Comparison of ENCODE assay signal across 31 mouse cellular contexts in the genomic region with DNA sequence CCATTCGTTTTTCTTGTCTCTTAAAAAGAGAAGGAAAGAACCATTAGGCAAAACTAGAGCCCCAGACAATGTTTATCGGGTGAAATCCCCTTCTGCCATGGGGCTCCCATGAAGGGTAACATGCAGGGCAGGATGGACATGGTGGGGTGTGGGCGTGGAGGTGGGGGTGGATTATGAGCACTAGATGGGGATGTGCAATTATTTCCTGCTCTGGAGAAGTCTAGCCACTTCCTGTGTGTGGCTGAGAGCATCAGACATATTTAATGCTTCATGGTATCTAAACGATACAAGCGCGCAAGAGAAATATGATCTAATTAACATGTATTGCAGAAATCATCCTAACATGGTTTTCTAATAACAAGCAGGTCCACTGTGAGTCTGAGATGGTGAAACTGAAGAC.
DNase-seq lines count a peak whose midpoint lies in the region; ATAC-seq and TF ChIP-seq lines count a peak whose summit lies in the region.
"Had no signal": no experiment of that assay in that cellular context is flagged by ENCODE, and none has a peak within 500 bp of the region (broad histone marks: within the 10 kb centered on the region; RNA-seq: fewer than 3 reads in every experiment).

No protein-coding gene starts in this region.

- no peaks in the 10 kb centered on the region for H3K36me3 ChIP-seq in heart, embryonic 12.5 days
- H3K36me3 ChIP-seq in CH12.LX (replicated peaks in 1 of 2; ENCODE audit: control insufficient read depth in 1 of 2, insufficient read depth in 1 of 2, low read length in 1 of 2) = no peaks in the 10 kb centered on the region
- H3K36me3 ChIP-seq: embryonic facial prominence, embryonic 12.5 days; heart, embryonic 15.5 days; hindbrain, embryonic 12.5 days; limb, embryonic 13.5 days; liver, embryonic 12.5 days; midbrain, embryonic 15.5 days; neural tube, embryonic 12.5 days had no signal

- H3K4me3 ChIP-seq in heart, embryonic 12.5 days = no peak overlapping the region
- no peak overlapping the region for H3K4me3 ChIP-seq in CH12.LX (replicated peaks in 1 of 3; ENCODE audit: low read depth in 2 of 3, low read length in 2 of 3, poor library complexity in 1 of 3)
- H3K4me3 ChIP-seq: embryonic facial prominence, embryonic 12.5 days; heart, embryonic 15.5 days; hindbrain, embryonic 12.5 days; limb, embryonic 13.5 days; liver, embryonic 12.5 days; midbrain, embryonic 15.5 days; neural tube, embryonic 12.5 days had no signal

- in situ Hi-C loops in CH12.LX (cut with MboI; ENCODE audit: low pct_ligation_motif_present, low pct_unique_long_range_greater_than_20kb, low sequenced_read_pairs) = no loop called here

- H3K4me1 ChIP-seq in heart, embryonic 12.5 days (replicated peaks) = no peaks in the 10 kb centered on the region
- peaks cover 0 to 16% of the 10 kb centered on the region in 2 experiments; a peak in 3 of 4 replicates for H3K4me1 ChIP-seq in CH12.LX (ENCODE audit: control insufficient read depth in 1 of 2, insufficient read depth in 2 of 2)
- H3K4me1 ChIP-seq: embryonic facial prominence, embryonic 12.5 days; heart, embryonic 15.5 days; hindbrain, embryonic 12.5 days; liver, embryonic 12.5 days; midbrain, embryonic 15.5 days; neural tube, embryonic 12.5 days had no signal

- TF ChIP-seq POLR2A in CH12.LX (IDR thresholded peaks at IDR 0.05; ENCODE audit: low read depth, low read length) = no peak

- no peak for ATAC-seq in heart, embryonic 12.5 days (ENCODE audit: insufficient number of reproducible peaks, low FRiP score)
- peak; percentile 77 for ATAC-seq in inflammation-experienced regulatory T-cells, adult 6 months
- ATAC-seq: forebrain, embryonic 14.5 days; intestine, postnatal 0 days; liver, embryonic 12.5 days; liver, postnatal 0 days; lung, postnatal 0 days; midbrain, embryonic 15.5 days had no signal

- H3K27me3 ChIP-seq in heart, embryonic 12.5 days (replicated peaks) = no peaks in the 10 kb centered on the region
- no peaks in the 10 kb centered on the region for H3K27me3 ChIP-seq in CH12.LX (replicated peaks)
- H3K27me3 ChIP-seq: embryonic facial prominence, embryonic 12.5 days; heart, embryonic 15.5 days; hindbrain, embryonic 12.5 days; liver, embryonic 12.5 days; midbrain, embryonic 15.5 days; neural tube, embryonic 12.5 days had no signal

- dilution Hi-C loops in CH12.LX (cut with MboI; ENCODE audit: extremely low pct_ligation_motif_present, extremely low pct_unique_long_range_greater_than_20kb, low sequenced_read_pairs) = no loop called here

- intact Hi-C loops in gastrocnemius, postnatal 14 days (cut with DNase I; ENCODE audit: low total_unique reads) = no loop called here

- no peaks in the 10 kb centered on the region for H3K9me3 ChIP-seq in heart, embryonic 12.5 days (replicated peaks)
- H3K9me3 ChIP-seq in CH12.LX (replicated peaks; ENCODE audit: low read length) = no peaks in the 10 kb centered on the region
- H3K9me3 ChIP-seq: embryonic facial prominence, embryonic 12.5 days; heart, embryonic 15.5 days; hindbrain, embryonic 12.5 days; limb, embryonic 13.5 days; liver, embryonic 12.5 days; midbrain, embryonic 15.5 days; neural tube, embryonic 12.5 days had no signal

- H3K9ac ChIP-seq in heart, embryonic 12.5 days = no peak overlapping the region
- H3K9ac ChIP-seq in CH12.LX (ENCODE audit: insufficient read depth, low read depth) = no peak overlapping the region
- H3K9ac ChIP-seq: embryonic facial prominence, embryonic 12.5 days; heart, embryonic 15.5 days; hindbrain, embryonic 12.5 days; limb, embryonic 13.5 days; liver, embryonic 12.5 days; liver, postnatal 0 days; midbrain, embryonic 15.5 days; neural tube, embryonic 12.5 days had no signal

- WGBS in heart, embryonic 12.5 days = 86% methylated on average over 6 of the region's 6 CpGs

- no peaks in the 10 kb centered on the region for H3K79me2 ChIP-seq in CH12.LX (replicated peaks; ENCODE audit: control insufficient read depth, extremely low read depth, insufficient read depth, poor library complexity, severe bottlenecking)

- DNase-seq in heart, adult 11 months = peak; percentile 33
- DNase-seq in CH12.LX (ENCODE audit: extremely low read depth) = peak; percentile 7
- DNase-seq in gastrocnemius, postnatal 4 days (ENCODE audit: low spot score in 2 of 2) = no peak
- DNase-seq in gastrocnemius, postnatal 14 days = no peak
- DNase-seq in adrenal gland, postnatal 36 days = no peak
- DNase-seq: adrenal gland, postnatal 10 days; cerebellum, adult 11 months; cerebellum, adult 9-10 months; cerebellum, postnatal 36 days; embryo, embryonic 11 days; gastrocnemius, postnatal 36 days; kidney, adult 9 months; kidney, postnatal 10 days; layer of hippocampus, adult 9-11 months; liver, postnatal 0 days; lung, postnatal 4 days; right cerebral cortex, postnatal 4 days; thymus, adult 2 months; thymus, postnatal 36 days had no signal

- TF ChIP-seq CTCF in CH12.LX (conservative IDR thresholded peaks at IDR 0.05 in 1 of 2, IDR thresholded peaks at IDR 0.05 in 1 of 2; ENCODE audit: low read depth in 2 of 2, low read length in 2 of 2) = no peak

- no peak overlapping the region for H3K27ac ChIP-seq in heart, embryonic 12.5 days (ENCODE audit: poor library complexity, severe bottlenecking)
- no peak overlapping the region for H3K27ac ChIP-seq in CH12.LX (ENCODE audit: insufficient read depth, low read depth)
- H3K27ac ChIP-seq: embryonic facial prominence, embryonic 12.5 days; heart, embryonic 15.5 days; hindbrain, embryonic 12.5 days; limb, embryonic 13.5 days; liver, embryonic 12.5 days; midbrain, embryonic 15.5 days; neural tube, embryonic 12.5 days had no signal

- no peak for TF ChIP-seq EP300 in CH12.LX (IDR thresholded peaks at IDR 0.05; ENCODE audit: low read length)

- no peak overlapping the region for H3K4me2 ChIP-seq in heart, embryonic 12.5 days
- H3K4me2 ChIP-seq in CH12.LX (ENCODE audit: insufficient read depth, low read depth, poor library complexity, severe bottlenecking) = no peak overlapping the region
- H3K4me2 ChIP-seq: embryonic facial prominence, embryonic 12.5 days; heart, embryonic 15.5 days; hindbrain, embryonic 12.5 days; limb, embryonic 13.5 days; liver, embryonic 12.5 days; midbrain, embryonic 15.5 days; neural tube, embryonic 12.5 days had no signal

- no peak for TF ChIP-seq RAD21 in CH12.LX (IDR thresholded peaks at IDR 0.05; ENCODE audit: low read depth, low read length)

TF ChIP-seq in CH12.LX, 34 proteins besides CTCF, POLR2A, EP300 and RAD21:
- TF ChIP-seq GABPA (IDR thresholded peaks at IDR 0.05; ENCODE audit: insufficient replicate concordance, low read depth, low read length) (no peak), TBP (conservative IDR thresholded peaks at IDR 0.05; ENCODE audit: low read depth, low read length) (no peak), JUN (IDR thresholded peaks at IDR 0.05; ENCODE audit: insufficient read depth, low read depth, low read length) (no peak), CHD1 (IDR thresholded peaks at IDR 0.05; ENCODE audit: low read depth, low read length) (no peak), UBTF (IDR thresholded peaks at IDR 0.05; ENCODE audit: low read depth, low read length) (no peak)

Comparison
In these comparisons a context has a peak if more than half of its experiments do, and no peak if none do; other contexts are left out.
1. DNase-seq: peak in heart, adult 11 months (single experiment) and CH12.LX (single experiment); none in gastrocnemius, postnatal 4 days (0 of 2), gastrocnemius, postnatal 14 days (single experiment) and adrenal gland, postnatal 36 days (0 of 2).